Mouse (Mus musculus): ENCODE data around the gene Gipc1.

The Gipc1 gene

GRCm38 (mm10) chr8:83652030-83652743 is at the start of gene Gipc1:
Gene Gipc1 (plus strand): TSS chr8:83652677.
- peak; percentile 100 for DNase-seq

- peak; percentile 99 for DNase-seq
Measured at GRCm38 (mm10) chr8:83607661-83608397, 44.6 kb upstream of the Gipc1 start, which contains the start of the genes Tecr and Dnajb1. Gene Tecr (minus strand): TSS chr8:83607971. Gene Dnajb1 (plus strand): TSS chr8:83608193.

- peak; percentile 87 for DNase-seq
Measured at GRCm38 (mm10) chr8:83608398-83608829, 44.1 kb upstream of the Gipc1 start.

GRCm38 (mm10) chr8:83609086-83609485 is 43.4 kb upstream of the Gipc1 start:
- no peak for DNase-seq

- no peak for DNase-seq
Measured at GRCm38 (mm10) chr8:83609547-83610180, 42.8 kb upstream of the Gipc1 start.

GRCm38 (mm10) chr8:83611921-83612320 is 40.6 kb upstream of the Gipc1 start:
- no peak for DNase-seq

GRCm38 (mm10) chr8:83613695-83614094 is 38.8 kb upstream of the Gipc1 start:
- DNase-seq, result no peak

- DNase-seq, result no peak
Measured at GRCm38 (mm10) chr8:83616625-83617024, 35.9 kb upstream of the Gipc1 start.

- no peak for DNase-seq
Measured at GRCm38 (mm10) chr8:83617111-83617510, 35.4 kb upstream of the Gipc1 start.

- no peak for DNase-seq
Measured at GRCm38 (mm10) chr8:83618566-83618965, 33.9 kb upstream of the Gipc1 start.

GRCm38 (mm10) chr8:83619568-83620285 is 32.8 kb upstream of the Gipc1 start:
- no peak for DNase-seq

- peak; percentile 17 for DNase-seq
Measured at GRCm38 (mm10) chr8:83621691-83622388, 30.6 kb upstream of the Gipc1 start.

- DNase-seq, result peak; percentile 91
Measured at GRCm38 (mm10) chr8:83622389-83622989, 30.0 kb upstream of the Gipc1 start.

- no peak for DNase-seq
Measured at GRCm38 (mm10) chr8:83623549-83623948, 28.9 kb upstream of the Gipc1 start.

GRCm38 (mm10) chr8:83624739-83625138 is 27.7 kb upstream of the Gipc1 start:
- peak; percentile 54 for DNase-seq

GRCm38 (mm10) chr8:83625676-83626299 is 26.7 kb upstream of the Gipc1 start:
- no peak for DNase-seq

GRCm38 (mm10) chr8:83632083-83632707 is 20.3 kb upstream of the Gipc1 start:
- DNase-seq, result no peak

- DNase-seq, result no peak
Measured at GRCm38 (mm10) chr8:83638856-83639255, 13.6 kb upstream of the Gipc1 start.

- DNase-seq, result no peak
Measured at GRCm38 (mm10) chr8:83639649-83640048, 12.8 kb upstream of the Gipc1 start.

GRCm38 (mm10) chr8:83647511-83647910 is 5.0 kb upstream of the Gipc1 start:
- DNase-seq, result no peak

- DNase-seq, result no peak
Measured at GRCm38 (mm10) chr8:83648031-83648430, 4.4 kb upstream of the Gipc1 start.
